Mouse (Mus musculus) stomach, postnatal 0 days (tissue): ENCODE measurements at regions not wholly inside any gene's neighbourhood (a gene's known extent, or its start where the extent isn't known, plus 50 kb on each side); places are given as distances from the start of the nearest gene placed in this dataset.

Experiments
- CTCF ChIP-seq: IDR thresholded peaks from 2 replicates; pipeline ENCODE4 v1.5.1; 2016; ENCODE audit warnings: antibody characterized with exemption, low read depth, mild to moderate bottlenecking, moderate library complexity
- EP300 ChIP-seq: optimal IDR thresholded peaks from 2 replicates; pipeline ENCODE3; 2016; ENCODE audit warnings: antibody characterized with exemption

DNA sequence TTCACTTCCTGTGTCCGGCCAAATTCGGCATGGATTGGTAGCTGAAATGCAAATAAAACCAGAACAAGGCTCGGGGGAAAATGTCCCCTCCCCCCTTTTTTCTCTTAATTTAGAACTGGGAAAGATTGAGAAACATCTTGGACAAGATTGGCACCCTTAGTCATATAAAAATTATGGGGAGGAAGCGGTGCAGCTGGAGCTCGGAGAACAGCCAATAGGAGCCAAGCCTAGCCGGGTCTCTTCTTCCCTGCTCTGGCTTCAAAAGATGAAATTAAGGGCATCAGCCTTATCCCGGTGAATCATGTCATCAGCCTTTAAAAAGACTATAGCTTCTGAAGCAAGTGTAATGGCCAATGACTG, 213.3 kb upstream of the Amigo2 start:
- TF ChIP-seq EP300: no peak
- TF ChIP-seq CTCF: no peak
